ENCODE assay signal across 8 mouse cellular contexts in the genomic region with DNA sequence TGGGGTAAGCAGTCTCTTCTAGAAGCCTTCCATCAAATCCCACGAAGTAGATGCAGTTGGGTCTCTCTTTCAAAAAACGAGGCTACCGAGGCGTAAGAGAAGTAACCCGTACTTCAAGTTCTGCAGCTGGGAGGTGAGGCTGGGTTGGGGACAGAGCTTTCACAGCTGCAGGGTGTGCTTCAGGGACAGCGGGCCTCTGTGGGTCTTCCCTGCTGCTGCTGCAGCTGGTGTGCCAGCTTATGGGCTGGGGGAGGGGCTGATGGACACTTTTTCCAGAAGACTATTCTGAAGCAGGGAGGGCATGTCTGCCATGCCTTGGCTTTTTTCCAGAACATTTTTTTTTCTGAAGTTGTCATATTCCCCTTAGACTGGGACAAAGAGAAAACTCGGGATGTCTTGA. TPM values are rescaled to one million over a fixed set of nuclear protein-coding genes. Genes with fewer than 3 reads are reported as not detected.
DNase-seq lines count a peak whose midpoint lies in the region; ATAC-seq and TF ChIP-seq lines count a peak whose summit lies in the region.

No protein-coding gene starts in this region.

- H3K4me3 ChIP-seq in layer of hippocampus, adult 2 months = peak overlapping the region; percentile 87
- peak overlapping the region; percentile 55 for H3K4me3 ChIP-seq in hindbrain, embryonic 15.5 days
- H3K4me3 ChIP-seq in midbrain, embryonic 16.5 days (ENCODE audit: low read depth, low read length) = peak overlapping the region; percentile 77

- DNase-seq in layer of hippocampus, adult 2 months (ENCODE audit: low spot score in 2 of 2) = no peak
- DNase-seq in layer of hippocampus, postnatal 14 days (ENCODE audit: low spot score in 2 of 2) = no peak
- DNase-seq in cerebellum, postnatal 10 days = peak; percentile 56 to 59
- no peak for DNase-seq in frontal cortex, adult 2 months (ENCODE audit: extremely low spot score in 1 of 2, low spot score in 1 of 2)
- DNase-seq in layer of hippocampus, adult 9-11 months = no peak
- DNase-seq in adrenal gland, postnatal 25 days = no peak

- peak overlapping the region; percentile 84 for H3K27ac ChIP-seq in layer of hippocampus, adult 2 months
- no peak overlapping the region for H3K27ac ChIP-seq in hindbrain, embryonic 15.5 days (replicated peaks)
- no peak overlapping the region for H3K27ac ChIP-seq in midbrain, embryonic 16.5 days (ENCODE audit: low read length)

- WGBS in hindbrain, embryonic 15.5 days = 37% methylated on average over 7 of the region's 7 CpGs
- 50% methylated on average over 7 of the region's 7 CpGs for WGBS in midbrain, embryonic 16.5 days

- no peaks in the 10 kb centered on the region for H3K9me3 ChIP-seq in hindbrain, embryonic 15.5 days
- H3K9me3 ChIP-seq in midbrain, embryonic 16.5 days (replicated peaks; ENCODE audit: control insufficient read depth, low read length, poor library complexity, severe bottlenecking) = no peaks in the 10 kb centered on the region

- H3K27me3 ChIP-seq in hindbrain, embryonic 15.5 days = no peaks in the 10 kb centered on the region
- H3K27me3 ChIP-seq in midbrain, embryonic 16.5 days (ENCODE audit: control insufficient read depth, insufficient read depth, low read depth, low read length) = no peaks in the 10 kb centered on the region

- no peak for TF ChIP-seq CTCF in layer of hippocampus, adult 2 months (conservative IDR thresholded peaks at IDR 0.05)

- ATAC-seq in hindbrain, embryonic 15.5 days (ENCODE audit: low FRiP score, low read depth) = no peak
- no peak for ATAC-seq in midbrain, embryonic 16.5 days

- peaks cover 33% of the 10 kb centered on the region for H3K4me1 ChIP-seq in hindbrain, embryonic 15.5 days (replicated peaks)
- peaks cover 16% of the 10 kb centered on the region for H3K4me1 ChIP-seq in midbrain, embryonic 16.5 days (ENCODE audit: control insufficient read depth, insufficient read depth, low read length)

- peaks cover 18% of the 10 kb centered on the region for H3K36me3 ChIP-seq in hindbrain, embryonic 15.5 days
- H3K36me3 ChIP-seq in midbrain, embryonic 16.5 days (ENCODE audit: control insufficient read depth, insufficient read depth, low read length) = peaks cover 7% of the 10 kb centered on the region

- peak overlapping the region; percentile 85 for H3K4me2 ChIP-seq in hindbrain, embryonic 15.5 days
- peak overlapping the region; percentile 64 for H3K4me2 ChIP-seq in midbrain, embryonic 16.5 days (ENCODE audit: low read length)

- H3K9ac ChIP-seq in hindbrain, embryonic 15.5 days = peak overlapping the region; percentile 57
- no peak overlapping the region for H3K9ac ChIP-seq in midbrain, embryonic 16.5 days (ENCODE audit: low read depth, low read length)

RNA-seq across cellular contexts. Expression of a gene that starts 0.9 kb away (rescaled TPM):
- total RNA-seq in layer of hippocampus, adult 2 months (2021) = 10 to 100 TPM; 83.9 to 87.1 TPM
- total RNA-seq in layer of hippocampus, postnatal 14 days (2021) = 10 to 100 TPM; 84.0 to 85.6 TPM
- polyA plus RNA-seq in hindbrain, embryonic 15.5 days (2015; fragmentation: Nextera tagmentation; extraction: Ambion mirVana) = 43.2 and 50.5 TPM in 2 replicates
- polyA plus RNA-seq in midbrain, embryonic 16.5 days (2015; fragmentation: Nextera tagmentation; extraction: Ambion mirVana) = 49.2 and 49.8 TPM in 2 replicates
- polyA plus RNA-seq in frontal cortex, adult 2 months (2012; rRNA removed) = 43.4 and 48.1 TPM in 2 replicates
- total RNA-seq in adrenal gland, postnatal 25 days (2021) = 22.9 and 31.3 TPM in 2 replicates

RNA-seq across cellular contexts. Expression of a gene that starts 1.0 kb away (rescaled TPM):
- total RNA-seq in layer of hippocampus, adult 2 months (2021) = 10 to 100 TPM; 66.8 to 68.5 TPM
- 10 to 100 TPM; 51.0 to 52.8 TPM for total RNA-seq in layer of hippocampus, postnatal 14 days (2021)
- polyA plus RNA-seq in hindbrain, embryonic 15.5 days (2015; fragmentation: Nextera tagmentation; extraction: Ambion mirVana) = 89.9 and 93.8 TPM in 2 replicates
- 93.8 and 95.3 TPM in 2 replicates for polyA plus RNA-seq in midbrain, embryonic 16.5 days (2015; fragmentation: Nextera tagmentation; extraction: Ambion mirVana)
- polyA plus RNA-seq in frontal cortex, adult 2 months (2012; rRNA removed) = 114 and 118 TPM in 2 replicates
- 46.9 TPM in 2 replicates for total RNA-seq in adrenal gland, postnatal 25 days (2021)

RNA-seq across cellular contexts. Expression of a gene that starts 15.3 kb away (rescaled TPM):
- total RNA-seq in layer of hippocampus, adult 2 months (2021) = 10 to 100 TPM; 52.4 to 56.7 TPM
- total RNA-seq in layer of hippocampus, postnatal 14 days (2021) = 10 to 100 TPM; 47.0 to 54.0 TPM
- polyA plus RNA-seq in hindbrain, embryonic 15.5 days (2015; fragmentation: Nextera tagmentation; extraction: Ambion mirVana) = 90.0 and 91.0 TPM in 2 replicates
- 97.5 and 106 TPM in 2 replicates for polyA plus RNA-seq in midbrain, embryonic 16.5 days (2015; fragmentation: Nextera tagmentation; extraction: Ambion mirVana)
- polyA plus RNA-seq in frontal cortex, adult 2 months (2012; rRNA removed) = 45.7 and 53.9 TPM in 2 replicates
- 42.7 and 53.0 TPM in 2 replicates for total RNA-seq in adrenal gland, postnatal 25 days (2021)

RNA-seq across cellular contexts. Expression of a gene that starts 30.3 kb away (rescaled TPM):
- 10 to 100 TPM; 36.7 to 40.0 TPM for total RNA-seq in layer of hippocampus, adult 2 months (2021)
- total RNA-seq in layer of hippocampus, postnatal 14 days (2021) = 10 to 100 TPM; 38.8 TPM
- polyA plus RNA-seq in hindbrain, embryonic 15.5 days (2015; fragmentation: Nextera tagmentation; extraction: Ambion mirVana) = 18.8 and 19.6 TPM in 2 replicates
- 18.2 and 18.3 TPM in 2 replicates for polyA plus RNA-seq in midbrain, embryonic 16.5 days (2015; fragmentation: Nextera tagmentation; extraction: Ambion mirVana)
- 30.6 and 33.6 TPM in 2 replicates for polyA plus RNA-seq in frontal cortex, adult 2 months (2012; rRNA removed)
- total RNA-seq in adrenal gland, postnatal 25 days (2021) = 53.5 and 59.8 TPM in 2 replicates

RNA-seq across cellular contexts. Expression of a gene that starts 53.4 kb away (rescaled TPM):
- total RNA-seq in layer of hippocampus, adult 2 months (2021) = 1 to 10 TPM; 4.2 to 4.5 TPM
- total RNA-seq in layer of hippocampus, postnatal 14 days (2021) = 1 to 10 TPM; 4.4 to 5.8 TPM
- polyA plus RNA-seq in hindbrain, embryonic 15.5 days (2015; fragmentation: Nextera tagmentation; extraction: Ambion mirVana) = 5.4 and 5.6 TPM in 2 replicates
- 5.1 and 5.2 TPM in 2 replicates for polyA plus RNA-seq in midbrain, embryonic 16.5 days (2015; fragmentation: Nextera tagmentation; extraction: Ambion mirVana)
- 8.3 and 9.3 TPM in 2 replicates for polyA plus RNA-seq in frontal cortex, adult 2 months (2012; rRNA removed)
- total RNA-seq in adrenal gland, postnatal 25 days (2021) = 15.8 and 16.7 TPM in 2 replicates

Comparison
In these comparisons a context has a peak if more than half of its experiments do, and no peak if none do; other contexts are left out.
1. DNase-seq: peak in cerebellum, postnatal 10 days (2 of 2); none in layer of hippocampus, adult 2 months (0 of 2), layer of hippocampus, postnatal 14 days (0 of 2), frontal cortex, adult 2 months (0 of 2), layer of hippocampus, adult 9-11 months (single experiment) and adrenal gland, postnatal 25 days (single experiment).
2. Peak in every context shown above with its lines, with median percentiles within 50 percentile points of each other: H3K4me3 ChIP-seq.